Mouse (Mus musculus) ES-E14 (cell line): ENCODE data around the gene Usf1. TPM values are rescaled to one million over a fixed set of nuclear protein-coding genes. Genes with fewer than 3 reads are reported as not detected.

Experiments
- DNase-seq: peaks from one replicate; pipeline ENCODE4 v3.0.0-alpha.2; 2013; ENCODE audit warnings: low read depth, low spot score
- H3K27ac ChIP-seq: 2 replicates; pipeline ENCODE4 v1.5.1; 2012; ENCODE audit warnings: low read depth, mild to moderate bottlenecking, low read length, moderate library complexity, mixed read lengths; ENCODE audit not compliant: poor library complexity, insufficient read depth, severe bottlenecking
- H3K36me3 ChIP-seq: 2 replicates; pipeline ENCODE4 v1.6.1; 2012; ENCODE audit warnings: mild to moderate bottlenecking, low read length, moderate library complexity, mixed read lengths; ENCODE audit not compliant: control insufficient read depth, poor library complexity, insufficient read depth, severe bottlenecking
- H3K4me1 ChIP-seq, 2 experiments: fragments of 150-350 bp in 1 of 2; sonication (generic) in 1 of 2; 2 replicates each; pipeline ENCODE4 v1.6.1; 2012; ENCODE audit warnings: low read length in 2 of 2, mild to moderate bottlenecking in 1 of 2, mixed read lengths in 1 of 2; ENCODE audit not compliant: control insufficient read depth in 2 of 2, insufficient read depth in 2 of 2, poor library complexity in 1 of 2
- H3K4me3 ChIP-seq, 2 experiments: fragments of 150-350 bp in 1 of 2; sonication (generic) in 1 of 2; 2 replicates each; pipeline ENCODE4 v1.5.1; 2012; ENCODE audit warnings: low read length in 2 of 2, low read depth in 1 of 2, mild to moderate bottlenecking in 1 of 2, mixed read lengths in 1 of 2; ENCODE audit not compliant: insufficient read depth in 1 of 2, poor library complexity in 1 of 2, severe bottlenecking in 1 of 2
- H3K9ac ChIP-seq: 2 replicates; pipeline ENCODE4 v1.6.1; 2012; ENCODE audit warnings: low read depth, mild to moderate bottlenecking, low read length, mixed read lengths; ENCODE audit not compliant: poor library complexity, insufficient read depth, severe bottlenecking
- H3K9me3 ChIP-seq: fragments of 150-350 bp; sonication (generic); 2 replicates; pipeline ENCODE4 v1.6.1; 2012; ENCODE audit warnings: low read depth, mild to moderate bottlenecking, low read length; ENCODE audit not compliant: control insufficient read depth, insufficient read depth
- CHD2 ChIP-seq: IDR thresholded peaks from 2 replicates; pipeline ENCODE4 v1.6.1; 2014; ENCODE audit warnings: mild to moderate bottlenecking, low read depth, low read length, inconsistent platforms
- HCFC1 ChIP-seq: IDR thresholded peaks from 2 replicates; pipeline ENCODE4 v1.6.1; 2012; ENCODE audit warnings: low read length, inconsistent platforms, borderline replicate concordance; ENCODE audit not compliant: insufficient read depth
- MAFK ChIP-seq: IDR thresholded peaks from 2 replicates; pipeline ENCODE4 v1.6.1; 2014; ENCODE audit warnings: mild to moderate bottlenecking, low read depth, low read length, inconsistent platforms; ENCODE audit not compliant: insufficient read depth
- ZC3H11A ChIP-seq: IDR thresholded peaks from 2 replicates; pipeline ENCODE4 v1.6.1; 2012; ENCODE audit warnings: low read depth, mild to moderate bottlenecking, inconsistent platforms, low read length, borderline replicate concordance
- ZNF384 ChIP-seq: IDR thresholded peaks from 2 replicates; pipeline ENCODE4 v1.6.1; 2012; ENCODE audit warnings: low read depth, low read length, inconsistent platforms
- in situ Hi-C, 2 experiments: fragments of 600-800 bp; cut with MboI; formaldehyde crosslinking; loops; one replicate each; pipeline ENCODE4 v1.15.1; 2025; ENCODE audit warnings: low sequenced_read_pairs in 2 of 2, inconsistent platforms in 1 of 2; ENCODE audit not compliant: unreplicated experiment in 2 of 2
- total RNA-seq: library from RNA; depleted of rRNA; stranded (reverse); fragments of 300-350 nt; gene quantifications from 2 replicates; pipeline ENCODE4 v1.2.3, GENCODE M21; 2012

Usf1 gene
- total RNA-seq, 1 experiment: 151 TPM

- Histone ChIP-seq H3K27ac (peak within 1 kb of the TSS; percentile 9; the same call in 1 of the 2 replicates), H3K36me3 (no peaks in the 10 kb centered on the region), H3K9ac (peak within 1 kb of the TSS; percentile 73), H3K4me1 (peaks cover 7 to 15% of the 10 kb centered on the region in 2 experiments; a peak in 3 of 4 replicates), H3K9me3 (no peaks in the 10 kb centered on the region), H3K4me3 (peak within 1 kb of the TSS; percentile 77 to 96)
- TF ChIP-seq CHD2: peak; percentile 91
- no peak for TF ChIP-seq ZNF384
- 0 out of 2 replicates have a peak, but pooled peaks have one; percentile 30 for TF ChIP-seq HCFC1
- in situ Hi-C loops: no loop called here
- peak; percentile 92 for DNase-seq
These were observed 26.3 kb downstream of the Usf1 start, which contains the start of gene F11r for GRCm38 (mm10) chr1:171437264-171438013. F11r (plus strand) TSS chr1:171437535.

- peak overlapping the region; percentile 73 for H3K9ac ChIP-seq
- TF ChIP-seq MAFK (no peak), HCFC1 (no peak), CHD2 (no peak), ZNF384 (no peak), ZC3H11A (no peak)
- H3K9me3 ChIP-seq: no peaks in the 10 kb centered on the region
- H3K36me3 ChIP-seq: no peaks in the 10 kb centered on the region
- peaks cover 7 to 20% of the 10 kb centered on the region in 2 experiments; a peak in 3 of 4 replicates for H3K4me1 ChIP-seq
- peak overlapping the region; percentile 9; the same call in 1 of the 2 replicates for H3K27ac ChIP-seq
- in situ Hi-C loops: no loop called here
- H3K4me3 ChIP-seq: peak overlapping the region; percentile 77 to 96
- no peak for DNase-seq
These were observed 27.0 kb downstream of the Usf1 start for GRCm38 (mm10) chr1:171438014-171438670.

- in situ Hi-C loops: no loop called here
- H3K4me1 ChIP-seq: peaks cover 7 to 20% of the 10 kb centered on the region in 2 experiments; a peak in 3 of 4 replicates
- no peak for DNase-seq
- peak overlapping the region; percentile 22; the same call in 1 of the 2 replicates for H3K9ac ChIP-seq
- TF ChIP-seq MAFK (no peak), ZNF384 (no peak), CHD2 (no peak), HCFC1 (no peak), ZC3H11A (no peak)
- no peaks in the 10 kb centered on the region for H3K9me3 ChIP-seq
- H3K27ac ChIP-seq: peak overlapping the region; percentile 18; the same call in 1 of the 2 replicates
- H3K36me3 ChIP-seq: no peaks in the 10 kb centered on the region; the same call in 1 of the 2 replicates
- H3K4me3 ChIP-seq: peak overlapping the region; percentile 37 to 77; a peak in 3 of 4 replicates
These were observed 28.0 kb downstream of the Usf1 start for GRCm38 (mm10) chr1:171439072-171439471.

GRCm38 (mm10) chr1:171440025-171440725, 29.1 kb downstream of the Usf1 start:
- no peaks in the 10 kb centered on the region; the same call in 1 of the 2 replicates for H3K36me3 ChIP-seq
- TF ChIP-seq HCFC1: no peak
- no peak for TF ChIP-seq CHD2
- TF ChIP-seq ZC3H11A: no peak
- no peak for TF ChIP-seq MAFK
- no peak for TF ChIP-seq ZNF384
- peaks cover 7 to 20% of the 10 kb centered on the region in 2 experiments; a peak in 3 of 4 replicates for H3K4me1 ChIP-seq
- H3K4me3 ChIP-seq: peak overlapping the region in 1 of 2 experiments; percentile 77; a peak in 1 of 4 replicates
- in situ Hi-C loops: no loop called here
- DNase-seq: no peak
- no peaks in the 10 kb centered on the region for H3K9me3 ChIP-seq
- H3K27ac ChIP-seq: no peak overlapping the region
- H3K9ac ChIP-seq: peak overlapping the region; percentile 18; the same call in 1 of the 2 replicates
